Mouse (Mus musculus) forebrain, embryonic 11.5 days (tissue): ENCODE results near the gene Pou2f2. TPM values are rescaled to one million over a fixed set of nuclear protein-coding genes. Genes with fewer than 3 reads are reported as not detected.

Source experiments
- ATAC-seq: fragments of 200-750 bp; cut with Nextera tagmentation; replicated peaks from 2 replicates; pipeline ENCODE4 v1.8.0; 2017; ENCODE audit warnings: moderate TSS enrichment; ENCODE audit not compliant: low FRiP score
- DNase-seq: peaks from one replicate; pipeline ENCODE4 v3.0.0-alpha.2; 2017; ENCODE audit warnings: low spot score
- H3K27ac ChIP-seq: fragments of 300-500 bp; sonication (generic); 2 replicates; pipeline ENCODE4 v1.5.1; 2014; ENCODE audit warnings: low read depth, low read length
- H3K27me3 ChIP-seq: fragments of 300-500 bp; sonication (generic); 2 replicates; pipeline ENCODE4 v1.6.1; 2014; ENCODE audit warnings: mild to moderate bottlenecking, low read length, mixed read lengths; ENCODE audit not compliant: control insufficient read depth, insufficient read depth
- H3K36me3 ChIP-seq: fragments of 300-500 bp; sonication (generic); 2 replicates; pipeline ENCODE4 v1.6.1; 2014; ENCODE audit warnings: mild to moderate bottlenecking, low read length, moderate library complexity, mixed read lengths; ENCODE audit not compliant: control insufficient read depth, insufficient read depth
- H3K4me1 ChIP-seq: fragments of 300-500 bp; sonication (generic); replicated peaks from 2 replicates; pipeline ENCODE4 v1.6.1; 2014; ENCODE audit warnings: low read length, mixed read lengths; ENCODE audit not compliant: control insufficient read depth, insufficient read depth
- H3K4me2 ChIP-seq: fragments of 300-500 bp; sonication (generic); 2 replicates; pipeline ENCODE4 v1.6.1; 2014; ENCODE audit warnings: low read depth, mild to moderate bottlenecking, low read length, moderate library complexity, mixed read lengths; ENCODE audit not compliant: severe bottlenecking
- H3K4me3 ChIP-seq: fragments of 300-500 bp; sonication (generic); 2 replicates; pipeline ENCODE4 v1.5.1; 2014; ENCODE audit warnings: low read depth, low read length
- H3K9ac ChIP-seq: fragments of 300-500 bp; sonication (generic); 2 replicates; pipeline ENCODE4 v1.6.1; 2014; ENCODE audit warnings: low read length
- H3K9me3 ChIP-seq: fragments of 300-500 bp; sonication (generic); 2 replicates; pipeline ENCODE4 v1.6.1; 2016; ENCODE audit warnings: low read length, mixed read lengths; ENCODE audit not compliant: control insufficient read depth
- WGBS: fragments of 180-500 bp; shearing (Covaris S2); extraction: QIAGEN DNeasy Blood & Tissue Kit; methylation state at CpG from one replicate; pipeline ENCODE4 v1.1.7; 2014; 5-methylcytosine and 5-hydroxymethylcytosine counted together
- microRNA-seq: library from miRNA; unstranded; fragments of <30 nt; microRNA quantifications from one replicate; pipeline ENCODE4, GENCODE M21; 2016; ENCODE audit not compliant: insufficient number of aligned reads
- polyA plus RNA-seq: library from polyadenylated mRNA; unstranded; fragments of >200 nt; fragmentation: Nextera tagmentation; extraction: Ambion mirVana; gene quantifications from 2 replicates; pipeline ENCODE4 v1.2.1, GENCODE M21; 2014

Pou2f2 gene
- polyA plus RNA-seq, 1 experiment from 2014 or later = 16.8 TPM

DNA sequence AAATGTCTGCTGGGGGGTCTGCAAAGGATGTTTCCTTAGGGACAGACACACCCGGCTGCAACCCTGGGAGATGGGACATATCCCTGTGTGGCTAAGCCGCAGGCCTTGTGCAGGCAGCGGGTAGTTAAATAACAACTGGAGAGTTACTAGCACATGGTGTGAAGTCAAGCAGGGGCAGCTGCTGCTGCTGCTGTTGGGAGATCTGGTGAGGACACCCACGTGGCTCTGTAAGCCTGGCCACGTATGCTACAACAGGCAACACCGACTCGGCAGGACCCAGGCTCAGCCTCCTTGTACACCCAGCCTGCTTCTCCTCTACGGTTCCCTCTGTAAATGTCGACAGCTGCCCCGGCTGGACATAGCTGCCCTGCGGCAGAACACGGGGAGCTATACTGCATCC lies 137.6 kb downstream of the Pou2f2 start:
- no peak overlapping the region for H3K4me3 ChIP-seq
- H3K27me3 ChIP-seq = no peaks in the 10 kb centered on the region
- ATAC-seq (no peak), DNase-seq (no peak)
- H3K4me1 ChIP-seq = no peaks in the 10 kb centered on the region
- H3K27ac ChIP-seq = no peak overlapping the region
- peaks cover 6% of the 10 kb centered on the region for H3K36me3 ChIP-seq
- no peak overlapping the region for H3K9ac ChIP-seq
- H3K9me3 ChIP-seq = no peaks in the 10 kb centered on the region
- 94% methylated on average over 12 of the region's 12 CpGs for WGBS
- H3K4me2 ChIP-seq = no peak overlapping the region

Small RNA genes lying within 50 kb of the gene (microRNA-seq; reads per million reads assigned to microRNA genes)
- gene Mir6537 (not detected), gene Mir7048 (not detected)

Other genes with a start within 250 kb of the Pou2f2 start
- gene Gm4881, start 235.2 kb downstream of the Pou2f2 start, polyA plus RNA-seq = 0.32 and 0.55 TPM in 2 replicates
- 82.6 and 87.3 TPM in 2 replicates for gene Rabac1, start 207.0 kb downstream of the Pou2f2 start, polyA plus RNA-seq
- gene Atp1a3, start 173.8 kb downstream of the Pou2f2 start, polyA plus RNA-seq = 36.3 and 40.2 TPM in 2 replicates
- 13.6 and 14.0 TPM in 2 replicates for gene Grik5, start 107.4 kb downstream of the Pou2f2 start, polyA plus RNA-seq
- 34.3 and 38.3 TPM in 2 replicates for gene Zfp574, start 107.2 kb downstream of the Pou2f2 start, polyA plus RNA-seq
- gene Dedd2, start 40.9 kb upstream of the Pou2f2 start, polyA plus RNA-seq = 11.2 TPM in 2 replicates
- 3.5 and 3.8 TPM in 2 replicates for gene Zfp526, start 41.7 kb upstream of the Pou2f2 start, polyA plus RNA-seq
- gene Gsk3a, start 58.1 kb upstream of the Pou2f2 start, polyA plus RNA-seq = 14.0 and 16.6 TPM in 2 replicates
- 14.6 and 17.5 TPM in 2 replicates for gene Erf, start 71.0 kb upstream of the Pou2f2 start, polyA plus RNA-seq
- gene Cic, start 88.0 kb upstream of the Pou2f2 start, polyA plus RNA-seq = 40.3 and 44.2 TPM in 2 replicates
- 298 and 321 TPM in 2 replicates for gene Pafah1b3, start 118.3 kb upstream of the Pou2f2 start, polyA plus RNA-seq
- 1.1 and 1.7 TPM in 2 replicates for gene Prr19, start 121.7 kb upstream of the Pou2f2 start, polyA plus RNA-seq
- gene Tmem145, start 126.4 kb upstream of the Pou2f2 start, polyA plus RNA-seq = 6.7 and 7.7 TPM in 2 replicates
- 13.8 and 14.6 TPM in 2 replicates for gene Megf8, start 137.4 kb upstream of the Pou2f2 start, polyA plus RNA-seq
- 0.28 TPM in 1 of 2 replicates, not detected in the other for gene Cnfn, start 190.0 kb upstream of the Pou2f2 start, polyA plus RNA-seq
- 3.0 and 3.8 TPM in 2 replicates for gene Lipe, start 219.0 kb upstream of the Pou2f2 start, polyA plus RNA-seq
- gene Cxcl17, start 233.2 kb upstream of the Pou2f2 start, polyA plus RNA-seq = 0.69 TPM in 1 of 2 replicates, not detected in the other